Mouse (Mus musculus): Measurements from ENCODE around the gene Rsph9. TPM values are rescaled to one million over a fixed set of nuclear protein-coding genes. Genes with fewer than 3 reads are reported as not detected.

The Rsph9 gene
- total RNA-seq, 2 experiments from 2014 or later: 3.8 TPM; not detected in 1

DNA sequence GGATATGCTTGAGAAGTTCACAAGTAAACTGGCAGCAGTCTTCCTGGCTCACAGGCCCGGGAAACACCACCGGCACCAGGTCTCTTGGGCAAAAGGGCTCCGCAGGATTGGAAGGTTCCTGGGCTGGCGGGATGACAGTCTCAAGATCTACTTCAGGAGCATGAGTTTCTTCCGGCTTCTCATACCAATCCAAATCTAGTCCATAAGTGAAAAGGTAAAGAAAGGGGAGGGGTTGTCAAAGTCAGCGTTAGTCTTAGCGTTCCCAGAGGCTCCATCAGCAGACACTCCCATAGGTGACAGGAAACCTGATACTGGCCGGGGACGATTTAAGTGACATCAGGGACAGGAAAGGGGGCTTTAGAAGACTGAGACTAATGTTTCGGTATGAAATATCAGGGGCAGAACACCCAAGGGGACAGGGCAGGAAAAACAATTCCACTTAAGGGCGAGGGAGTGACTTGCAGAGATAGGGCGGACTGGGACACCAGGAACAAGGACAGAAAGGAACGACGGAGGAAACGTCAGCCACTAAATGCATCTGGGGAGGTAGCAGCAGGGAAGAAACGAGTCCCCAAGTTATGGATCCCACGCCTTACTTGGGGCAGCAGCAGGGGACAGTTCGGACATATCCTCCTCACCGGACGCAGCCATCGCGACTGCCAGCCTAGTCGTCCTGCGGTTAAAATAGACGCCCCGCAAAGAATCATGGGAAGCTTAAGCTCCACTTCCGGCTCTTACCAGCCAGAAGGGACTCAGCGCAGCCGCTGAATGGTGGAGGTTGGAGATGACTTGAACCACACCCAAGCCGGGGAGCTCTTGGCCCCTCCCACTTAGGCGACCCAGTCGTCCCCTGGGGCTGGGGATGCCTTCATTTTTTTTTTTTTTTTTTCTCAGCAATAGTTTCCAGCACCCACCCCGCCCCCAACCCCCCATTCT lies 9.1 kb upstream of the Rsph9 start, which contains the start of gene Mad2l1bp:
Gene Mad2l1bp, minus strand, starts transcription at position 707 of the 936 bp plus-strand sequence.
- peak; percentile 90 for ATAC-seq (replicated peaks; ENCODE audit: low FRiP score, poor library complexity, severe bottlenecking)

DNA sequence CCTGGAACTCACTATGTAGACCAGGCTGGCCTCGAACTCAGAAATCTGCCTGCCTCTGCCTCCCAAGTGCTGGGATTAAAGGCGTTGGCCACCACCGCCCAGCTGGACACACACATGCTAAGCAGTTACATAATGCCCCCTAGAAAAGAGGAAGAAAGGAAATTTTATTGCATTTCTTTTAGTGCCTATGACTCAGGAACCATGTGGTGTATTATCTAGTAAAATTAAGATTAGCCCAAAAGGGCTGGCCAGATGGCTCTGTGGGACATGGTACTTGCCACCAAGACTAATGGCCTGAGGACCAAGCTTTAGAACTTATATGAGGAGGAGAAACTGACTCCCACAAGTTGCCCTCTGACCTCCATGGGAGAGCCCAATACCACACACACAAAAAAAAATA lies 4.1 kb downstream of the Rsph9 start:
- ATAC-seq (replicated peaks; ENCODE audit: low FRiP score, poor library complexity, severe bottlenecking): no peak

DNA sequence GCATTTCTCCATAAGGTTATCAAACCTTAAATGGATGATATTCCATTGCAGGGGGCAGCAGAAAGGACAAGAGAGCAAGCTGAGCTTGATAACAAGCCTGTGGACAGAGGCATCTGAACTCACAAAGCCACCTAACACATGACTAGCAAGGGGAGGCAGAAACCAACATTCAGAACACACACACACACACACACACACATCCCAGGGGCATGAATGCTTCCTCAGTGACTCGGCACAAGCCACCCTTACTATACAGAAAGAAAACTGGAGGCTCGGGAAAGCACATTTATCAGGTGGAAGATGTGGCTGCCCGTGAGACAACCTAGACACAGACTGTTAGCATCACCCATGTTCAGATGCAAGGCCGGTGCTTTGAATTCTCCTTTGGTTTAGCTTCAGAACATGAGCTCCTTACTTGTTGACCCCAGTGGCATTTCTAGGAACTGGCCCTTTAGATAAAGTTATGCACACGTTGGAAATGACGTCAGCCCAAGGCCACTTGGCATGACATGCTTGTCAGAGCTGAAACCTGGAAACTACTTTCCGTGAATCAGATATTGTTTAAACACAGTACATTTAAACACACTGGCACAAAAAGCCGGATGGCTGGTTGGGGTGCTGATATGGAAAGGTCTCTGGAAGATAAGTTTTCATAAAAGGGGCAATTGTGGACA lies 5.3 kb downstream of the Rsph9 start:
- peak; percentile 46; the same call in 1 of the 2 replicates for ATAC-seq (replicated peaks; ENCODE audit: low FRiP score, poor library complexity, severe bottlenecking)

DNA sequence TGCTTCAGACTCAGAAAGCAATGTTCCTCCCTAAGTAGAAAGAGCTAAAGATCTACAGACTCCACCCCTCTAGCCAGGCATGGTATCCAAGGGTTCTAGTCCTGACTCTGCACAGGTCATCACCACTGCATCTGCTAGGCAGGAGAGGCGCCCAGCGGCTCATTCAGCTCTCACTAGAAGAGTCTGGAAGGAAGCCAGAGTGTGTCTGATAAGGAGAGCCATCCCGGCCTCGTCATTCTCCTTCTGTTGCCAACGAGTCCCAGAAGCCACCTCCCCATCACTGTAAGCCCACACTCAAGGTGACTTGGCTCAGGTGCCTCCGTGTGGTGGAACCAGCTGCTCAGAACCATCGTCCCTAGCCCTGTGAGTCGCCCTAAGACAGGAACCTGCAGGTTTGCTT lies 11.2 kb downstream of the Rsph9 start:
- peak; percentile 89 for ATAC-seq (replicated peaks; ENCODE audit: low FRiP score, poor library complexity, severe bottlenecking)

DNA sequence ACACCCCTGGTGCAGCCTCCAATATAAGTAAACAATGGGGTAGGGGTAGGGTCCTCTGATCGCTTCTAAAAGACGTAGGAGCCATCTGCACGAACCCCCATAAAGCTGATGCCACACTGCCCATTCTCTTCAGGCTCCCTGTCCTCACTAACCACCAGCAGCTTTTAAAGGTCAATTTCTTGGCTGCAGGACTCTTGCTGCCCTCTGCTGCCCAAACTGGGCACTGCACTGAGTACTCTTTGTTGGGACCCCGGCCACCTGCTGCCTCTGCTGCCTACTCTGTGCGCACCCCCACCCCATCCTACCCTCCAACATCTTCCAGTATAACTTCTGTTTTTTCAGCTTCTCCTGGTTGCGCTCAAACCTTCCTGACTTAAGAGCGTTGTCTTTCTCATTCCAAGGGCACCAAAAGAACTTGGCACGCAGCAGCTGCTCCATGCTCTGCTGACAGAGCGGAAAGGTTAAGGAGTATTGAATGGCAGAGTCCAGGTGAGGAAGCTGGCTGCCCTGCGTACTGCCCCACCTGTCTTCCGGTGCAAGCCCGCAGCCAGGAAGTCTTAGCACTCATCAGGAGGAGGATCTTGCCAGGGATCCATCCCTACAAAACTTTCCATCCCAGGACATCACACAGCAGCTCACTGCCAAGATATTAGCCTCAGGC lies 11.8 kb downstream of the Rsph9 start:
- peak; percentile 76 for ATAC-seq (replicated peaks; ENCODE audit: low FRiP score, poor library complexity, severe bottlenecking)

DNA sequence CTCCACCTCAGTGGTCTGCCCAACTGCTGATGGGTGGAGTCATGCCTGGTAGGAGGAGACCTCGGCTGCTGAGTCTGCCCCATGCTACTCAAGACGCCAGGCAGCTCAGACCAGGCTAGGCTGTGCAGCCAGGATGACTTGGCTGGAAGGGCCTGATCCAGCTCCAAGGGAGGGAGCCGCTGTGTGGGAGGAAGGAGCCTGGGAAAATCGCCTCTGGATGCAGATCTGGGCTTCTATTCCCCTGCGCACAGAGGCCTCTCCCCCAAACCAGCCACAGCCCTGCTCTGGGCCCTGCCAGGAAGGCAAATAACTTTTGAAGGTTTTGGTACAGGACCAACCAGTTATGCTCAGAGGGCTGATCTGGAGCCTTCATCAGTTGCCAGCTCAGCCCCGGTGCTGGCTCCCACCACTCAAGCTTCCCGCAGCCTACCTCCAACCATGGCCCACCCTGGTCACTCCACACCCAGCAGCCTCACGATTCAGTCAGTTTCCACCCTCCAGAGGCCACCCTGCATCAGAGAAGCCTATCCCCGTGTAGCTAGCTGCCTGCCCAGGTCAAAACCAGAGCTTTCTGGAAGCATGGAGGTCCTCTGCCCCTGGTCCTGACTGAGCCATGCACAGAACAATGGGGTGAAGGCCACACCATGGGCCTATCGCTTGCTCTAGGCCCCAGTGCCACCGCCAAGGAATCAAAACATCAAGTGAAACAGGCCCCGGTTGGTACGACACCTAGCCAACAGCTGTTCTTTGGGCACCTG lies 14.1 kb downstream of the Rsph9 start:
- no peak for ATAC-seq (replicated peaks; ENCODE audit: low FRiP score, poor library complexity, severe bottlenecking)

DNA sequence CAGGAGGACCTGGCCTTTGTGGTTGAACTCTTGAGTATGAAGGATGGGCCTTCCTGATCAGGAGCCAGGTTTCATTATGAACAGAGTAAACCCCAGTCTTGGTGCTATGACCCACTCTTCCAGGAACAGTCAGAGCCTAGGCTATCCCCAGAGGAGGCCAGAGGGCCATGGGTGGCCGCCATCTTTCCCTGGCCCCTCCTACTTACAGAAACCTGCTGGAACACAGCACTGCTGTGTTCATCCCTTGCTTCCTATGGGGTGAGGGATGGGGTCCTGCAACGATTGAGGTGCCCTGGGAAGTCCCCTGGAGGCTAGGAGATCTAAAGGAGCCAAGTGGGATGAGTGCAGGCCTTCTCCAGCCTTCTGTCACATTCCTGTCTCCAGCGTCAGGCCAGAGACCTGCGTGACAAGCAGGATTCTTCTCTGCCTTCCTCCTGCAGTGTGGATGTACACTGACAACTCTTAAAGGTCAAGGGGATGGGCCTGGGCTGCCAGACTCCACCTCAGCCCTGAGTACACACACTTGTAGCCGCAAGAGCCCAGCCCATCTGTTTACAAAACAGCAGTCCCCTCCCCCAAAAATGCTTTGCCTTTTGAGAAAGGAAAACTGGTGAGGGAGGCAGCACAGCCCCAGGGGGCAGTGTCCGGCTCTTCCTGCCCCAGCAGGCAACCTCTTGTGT lies 16.1 kb downstream of the Rsph9 start:
- no peak for ATAC-seq (replicated peaks; ENCODE audit: low FRiP score, poor library complexity, severe bottlenecking)

DNA sequence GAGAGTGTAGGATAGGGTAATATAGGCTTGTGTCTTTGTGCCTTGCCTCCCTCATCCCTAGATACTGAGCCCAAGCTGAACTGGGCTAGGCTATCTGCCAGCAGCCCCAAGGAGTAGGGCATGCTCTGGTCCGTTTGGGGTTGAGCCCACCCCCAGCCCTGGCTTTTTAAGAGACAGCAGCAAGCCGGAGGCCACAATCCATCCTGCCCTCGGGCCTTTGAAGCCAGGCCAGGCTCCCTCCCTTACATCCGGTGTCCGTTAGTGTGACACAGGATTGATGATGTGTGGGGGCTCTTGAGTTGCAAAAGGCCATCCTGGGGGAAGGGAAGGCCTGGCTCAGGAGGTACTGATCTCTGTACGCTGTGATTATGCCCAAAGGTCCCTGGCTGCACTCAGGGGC lies 17.4 kb downstream of the Rsph9 start:
- no peak for ATAC-seq (replicated peaks; ENCODE audit: low FRiP score, poor library complexity, severe bottlenecking)

DNA sequence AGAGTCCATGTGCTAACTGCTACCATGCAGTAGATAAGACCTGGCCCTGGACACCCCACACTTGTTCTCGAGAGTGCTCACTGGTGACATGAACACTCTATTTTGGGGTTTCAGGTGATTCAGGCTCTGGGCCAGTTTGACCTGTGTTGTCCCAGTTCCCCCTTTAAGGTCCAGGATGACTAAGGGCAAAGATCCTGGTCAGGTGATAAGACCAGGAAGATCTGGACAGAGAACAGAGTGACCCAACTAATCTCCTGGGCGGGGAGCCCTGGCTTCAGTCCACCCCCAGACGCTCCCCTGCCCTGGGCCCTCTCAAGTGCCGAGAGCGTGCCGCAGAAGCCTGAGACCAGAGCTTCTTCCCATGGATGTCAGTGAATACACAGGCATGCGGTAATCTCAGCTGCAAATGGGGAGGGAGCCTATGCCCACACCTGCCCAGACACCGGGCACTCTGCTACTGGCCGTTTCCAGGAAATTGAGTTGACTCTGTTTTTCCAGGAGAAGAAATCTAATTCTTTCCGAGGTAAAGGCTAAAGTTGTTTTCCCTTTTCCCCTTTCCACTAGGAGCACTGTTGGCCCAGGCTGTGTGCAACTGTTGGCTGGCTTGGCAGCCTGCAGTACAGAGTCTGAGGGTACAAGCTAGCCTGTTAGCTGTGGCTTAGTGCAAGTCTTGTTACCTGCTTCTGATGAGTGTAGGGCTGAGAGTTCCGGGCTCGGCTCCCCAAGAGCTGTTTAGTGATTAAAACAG lies 19.9 kb downstream of the Rsph9 start:
- ATAC-seq (replicated peaks; ENCODE audit: low FRiP score, poor library complexity, severe bottlenecking): no peak

DNA sequence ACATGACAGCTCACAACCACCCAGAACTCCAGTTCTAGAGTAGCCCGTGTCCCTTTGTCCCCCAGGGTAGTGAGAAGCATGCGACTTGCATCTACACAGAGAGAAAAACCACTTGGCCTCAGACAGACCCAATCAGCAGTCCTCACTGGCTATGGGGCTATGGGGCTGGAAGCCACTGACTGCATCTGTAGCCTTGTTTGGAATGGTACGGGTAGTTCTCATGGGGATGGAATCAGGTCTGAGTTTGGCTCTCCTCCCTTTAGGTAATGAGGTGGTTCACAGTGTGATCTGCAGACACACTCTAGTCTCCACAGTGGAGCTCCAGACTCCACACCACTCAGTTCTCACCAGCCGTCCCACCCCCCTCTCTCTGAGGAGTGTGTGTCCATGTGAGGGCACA lies 20.7 kb downstream of the Rsph9 start:
- ATAC-seq (replicated peaks; ENCODE audit: low FRiP score, poor library complexity, severe bottlenecking): no peak

DNA sequence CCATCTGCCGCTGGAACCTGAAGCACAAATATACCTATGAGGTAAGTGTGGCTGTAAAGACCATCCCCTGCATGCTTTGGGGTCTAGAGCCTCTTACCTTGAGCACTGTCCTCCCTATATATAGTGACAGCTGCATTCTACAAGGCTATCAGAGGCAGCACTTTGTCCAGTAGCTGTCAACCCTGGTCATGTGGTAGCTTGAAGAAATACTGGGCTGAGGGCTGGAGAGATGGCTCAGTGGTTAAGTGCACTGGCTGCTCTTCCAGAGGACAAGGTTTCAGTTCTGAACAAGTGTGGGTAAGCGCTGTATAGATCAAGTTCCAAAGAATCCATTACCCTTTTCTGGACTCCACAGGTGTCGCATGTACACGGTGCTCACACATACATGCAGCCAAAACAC lies 21.2 kb downstream of the Rsph9 start:
- ATAC-seq (replicated peaks; ENCODE audit: low FRiP score, poor library complexity, severe bottlenecking): no peak

DNA sequence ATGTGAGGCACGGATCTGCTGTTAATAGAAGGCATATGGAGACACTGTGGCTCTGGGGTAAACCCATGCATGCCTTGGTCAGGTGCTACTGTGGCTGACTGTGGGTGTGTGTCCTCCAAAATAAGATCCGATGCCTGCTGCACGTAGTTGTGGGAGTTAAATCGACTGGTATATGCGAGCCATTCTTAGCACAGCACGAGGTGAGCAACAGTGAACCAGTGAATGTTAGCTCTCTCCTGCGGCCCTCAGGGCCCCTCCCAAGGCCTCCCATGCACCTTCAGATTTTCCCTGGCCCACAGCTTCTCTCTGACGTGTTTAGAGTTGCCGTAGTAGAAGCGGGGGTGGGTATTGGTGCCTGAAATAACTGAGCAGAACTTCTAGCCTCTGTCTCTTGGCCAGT lies 24.4 kb downstream of the Rsph9 start:
- no peak for ATAC-seq (replicated peaks; ENCODE audit: low FRiP score, poor library complexity, severe bottlenecking)

DNA sequence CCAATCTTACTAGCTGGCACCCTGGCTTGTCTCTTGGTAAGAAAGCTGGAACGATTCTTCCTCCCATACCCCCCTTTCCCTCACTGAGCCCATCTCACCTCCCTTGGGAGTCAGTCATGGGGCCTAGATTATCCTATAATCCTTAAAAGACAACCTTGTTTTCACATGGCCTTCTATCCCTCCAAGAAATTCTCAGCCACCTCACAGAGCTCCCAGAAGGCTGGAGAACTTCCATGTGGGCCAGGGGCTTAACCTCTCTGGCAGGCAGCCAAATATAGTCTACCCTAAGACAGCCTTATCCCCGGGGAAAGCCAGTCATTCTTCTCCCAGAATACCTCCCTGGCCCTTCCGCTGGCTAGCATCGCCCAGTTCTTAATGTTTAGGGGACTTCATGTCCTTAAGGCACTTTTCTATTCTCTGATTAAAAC lies 25.6 kb downstream of the Rsph9 start:
- no peak for ATAC-seq (replicated peaks; ENCODE audit: low FRiP score, poor library complexity, severe bottlenecking)

DNA sequence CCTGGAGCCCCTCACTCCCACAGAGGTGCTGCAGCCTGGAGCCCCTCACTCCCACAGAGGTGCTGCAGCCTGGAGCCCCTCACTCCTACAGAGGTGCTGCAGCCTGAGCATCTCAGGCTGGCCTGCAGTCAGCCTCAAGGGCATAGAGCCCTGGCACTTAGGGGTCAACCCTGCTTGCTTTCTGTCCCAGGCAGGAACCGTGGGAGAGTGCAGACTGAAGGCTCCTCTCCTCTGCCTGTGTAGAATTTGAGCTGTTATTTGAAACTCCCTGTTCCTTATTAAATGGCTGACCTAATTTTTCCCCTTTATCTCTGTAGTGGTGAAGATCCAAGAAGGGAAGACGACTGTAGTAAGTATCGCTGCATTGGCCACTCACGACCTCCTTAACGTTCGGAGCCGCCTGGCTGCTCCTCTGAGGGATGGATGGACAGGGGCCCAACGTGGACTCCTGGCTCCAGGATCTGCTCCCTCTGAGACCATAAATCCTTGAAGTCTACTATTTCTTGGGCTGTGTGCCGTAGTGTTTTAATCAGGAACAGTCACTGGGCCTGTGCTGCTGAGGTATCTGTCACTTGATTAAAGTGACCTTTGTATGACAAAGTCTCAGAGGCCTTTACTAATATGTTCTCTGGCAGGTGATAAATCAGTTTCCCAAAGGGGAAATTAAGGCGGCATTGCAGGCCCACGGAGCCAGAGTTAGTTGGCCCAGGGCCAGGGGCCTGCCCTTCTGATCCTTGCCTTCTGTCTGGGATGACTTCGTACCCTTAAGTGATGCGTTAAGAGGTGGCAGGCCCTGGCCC lies 26.2 kb downstream of the Rsph9 start:
- no peak for ATAC-seq (replicated peaks; ENCODE audit: low FRiP score, poor library complexity, severe bottlenecking)

DNA sequence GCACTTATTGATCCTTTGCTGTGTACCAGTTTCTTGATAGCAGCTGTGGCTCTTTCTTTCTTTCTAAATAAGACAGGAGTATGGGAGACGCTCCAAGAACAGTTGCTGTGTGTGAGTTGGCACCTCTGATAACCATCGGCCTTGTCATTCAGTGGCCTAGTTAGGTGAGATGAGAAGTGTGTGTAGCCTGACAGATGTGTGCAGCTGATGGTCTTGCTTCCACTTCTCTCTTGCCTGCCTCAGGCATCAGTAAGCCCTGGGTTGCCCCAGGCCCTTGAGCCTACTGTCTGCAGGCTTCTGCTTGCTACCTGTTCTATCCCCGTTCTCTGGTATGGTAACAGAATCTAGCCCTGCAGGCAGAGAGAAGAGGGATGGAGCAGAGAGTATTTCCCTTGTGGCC lies 27.1 kb downstream of the Rsph9 start:
- ATAC-seq (replicated peaks; ENCODE audit: low FRiP score, poor library complexity, severe bottlenecking): no peak

DNA sequence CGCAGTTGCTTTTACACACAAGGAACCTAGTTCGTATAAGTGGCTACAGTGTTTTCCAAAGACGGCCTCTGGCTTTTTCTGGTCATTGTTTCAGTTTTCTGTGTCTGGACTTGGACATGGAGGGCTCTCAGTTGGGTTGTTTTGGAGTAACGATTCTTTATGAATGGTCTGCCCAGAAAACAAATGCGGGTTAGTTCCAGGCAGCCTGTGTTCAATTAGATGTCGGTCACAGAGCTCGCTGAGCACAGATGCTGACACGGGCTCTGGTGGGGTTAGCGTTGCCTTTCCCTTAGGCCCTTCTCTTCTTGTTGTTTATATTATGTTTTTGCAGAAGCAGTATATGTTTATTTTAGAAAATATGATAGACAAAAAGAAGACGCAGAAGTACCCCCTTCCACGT lies 27.9 kb downstream of the Rsph9 start:
- ATAC-seq (replicated peaks; ENCODE audit: low FRiP score, poor library complexity, severe bottlenecking): no peak

DNA sequence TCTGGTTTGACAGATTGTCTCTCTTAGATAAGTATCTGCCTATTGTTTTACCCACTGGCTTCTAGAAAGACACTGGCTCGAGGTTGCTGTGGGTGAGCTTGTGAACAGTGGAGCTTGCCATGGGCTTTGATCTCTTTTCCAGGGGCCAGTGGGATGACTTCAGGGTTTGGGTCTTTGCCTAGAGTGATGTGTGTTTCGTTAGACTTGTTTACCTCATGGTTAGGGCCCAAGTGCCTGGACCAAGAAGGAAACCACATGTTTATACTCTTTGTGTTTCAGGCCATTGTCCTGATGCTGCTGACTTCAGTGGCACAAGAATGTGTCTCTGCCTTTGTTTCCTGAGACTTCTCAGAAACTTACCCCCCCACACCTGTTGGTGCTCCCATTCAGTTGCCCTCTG lies 28.5 kb downstream of the Rsph9 start:
- no peak for ATAC-seq (replicated peaks; ENCODE audit: low FRiP score, poor library complexity, severe bottlenecking)
